Mouse (Mus musculus): ENCODE data around the gene Phykpl. TPM values are rescaled to one million over a fixed set of nuclear protein-coding genes. Genes with fewer than 3 reads are reported as not detected.

Gene Phykpl
- polyA plus RNA-seq, 1 experiment from 2014 or later: 20.6 TPM

DNA sequence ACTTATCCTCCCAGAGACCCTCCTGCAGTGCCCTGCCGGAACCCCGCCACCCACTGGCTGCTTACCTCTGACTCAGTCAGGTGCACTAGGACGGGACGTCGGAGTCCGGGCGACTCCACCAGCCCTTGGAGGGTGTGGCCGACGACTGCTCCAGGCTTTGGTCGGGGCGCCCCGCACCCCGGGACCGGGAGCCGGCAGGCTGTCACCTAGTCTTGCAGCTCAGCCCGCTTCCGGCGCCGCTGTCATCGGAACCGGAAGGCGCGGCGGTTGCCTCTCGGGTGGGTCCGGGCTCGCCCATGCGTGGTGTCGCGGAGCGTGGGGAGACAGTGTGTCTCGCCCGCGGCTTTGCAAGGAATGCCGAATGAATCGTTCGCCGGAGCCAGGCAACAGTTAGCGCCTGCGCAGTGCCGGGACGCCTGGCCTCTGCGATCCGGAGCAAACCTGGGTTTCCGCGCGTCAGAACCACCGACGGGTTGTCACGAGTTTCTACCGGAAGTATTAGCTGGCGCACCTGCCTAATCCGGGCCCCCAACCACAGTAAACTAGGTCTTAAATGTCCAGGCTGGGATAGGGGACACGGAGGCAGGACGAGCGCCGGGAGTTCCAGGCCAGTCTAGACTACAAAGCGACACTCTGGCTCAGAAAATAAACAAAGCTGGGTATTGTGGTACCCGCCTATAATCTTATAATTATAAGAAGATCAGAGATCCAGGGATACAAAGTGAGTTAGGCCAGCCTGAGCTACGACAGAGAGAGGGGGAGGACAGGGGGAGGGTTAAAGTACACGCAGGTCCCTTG is 51.2 kb downstream of the Phykpl start, which contains the start of gene Rmnd5b:
Rmnd5b (minus strand) TSS at position 372 of the 798 bp plus-strand sequence.
- peak within 1 kb of the TSS; percentile 82 for H3K4me2 ChIP-seq
- under 1% methylated on average over 61 of the region's 61 CpGs for WGBS
- peak within 1 kb of the TSS; percentile 74 for H3K4me3 ChIP-seq (replicated peaks)
- H3K9me3 ChIP-seq: no peaks in the 10 kb centered on the region
- peak within 1 kb of the TSS; percentile 82 for H3K27ac ChIP-seq
- no peaks in the 10 kb centered on the region for H3K36me3 ChIP-seq
- peak within 1 kb of the TSS; percentile 69 for H3K9ac ChIP-seq
- ATAC-seq (ENCODE audit: insufficient read depth, low FRiP score, low read depth): peak; percentile 83
- H3K4me1 ChIP-seq: peaks cover 21% of the 10 kb centered on the region; the same call in 1 of the 2 replicates
- no peaks in the 10 kb centered on the region for H3K27me3 ChIP-seq (replicated peaks)

DNA sequence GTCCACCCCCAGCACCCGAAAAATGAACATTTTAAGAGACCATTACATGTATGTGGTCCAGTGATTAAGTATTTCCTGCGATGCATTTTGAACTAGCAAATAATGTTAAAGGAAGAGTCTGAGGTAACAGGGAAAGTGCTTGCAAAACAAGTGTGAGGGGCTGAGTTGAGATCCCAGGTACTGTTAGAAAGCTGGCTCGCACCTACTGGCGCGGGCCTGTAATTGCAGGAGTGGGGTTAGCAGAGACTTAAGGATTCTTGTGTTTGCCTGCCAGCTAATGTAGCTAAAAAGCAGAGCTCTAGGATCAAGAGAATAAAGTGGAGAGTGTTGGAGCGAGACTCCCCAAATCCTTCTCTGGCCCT is 51.7 kb downstream of the Phykpl start:
- Histone ChIP-seq H3K27ac (peak overlapping the region; percentile 82), H3K4me1 (peaks cover 21% of the 10 kb centered on the region; the same call in 1 of the 2 replicates), H3K36me3 (no peaks in the 10 kb centered on the region), H3K9ac (peak overlapping the region; percentile 69), H3K4me3 (replicated peaks) (peak overlapping the region; percentile 74), H3K9me3 (no peaks in the 10 kb centered on the region), H3K4me2 (peak overlapping the region; percentile 82), H3K27me3 (replicated peaks) (no peaks in the 10 kb centered on the region)
- peak; percentile 32; the same call in 1 of the 2 replicates for ATAC-seq (ENCODE audit: insufficient read depth, low FRiP score, low read depth)
- WGBS: 3% methylated on average over 6 of the region's 6 CpGs

- Histone ChIP-seq H3K4me1 (peaks cover 21% of the 10 kb centered on the region; the same call in 1 of the 2 replicates), H3K9me3 (no peaks in the 10 kb centered on the region), H3K4me3 (replicated peaks) (peak overlapping the region; percentile 18), H3K27ac (peak overlapping the region; percentile 66), H3K4me2 (peak overlapping the region; percentile 50), H3K27me3 (replicated peaks) (no peaks in the 10 kb centered on the region), H3K9ac (no peak overlapping the region), H3K36me3 (no peaks in the 10 kb centered on the region)
- no peak for ATAC-seq (ENCODE audit: insufficient read depth, low FRiP score, low read depth)
- 7% methylated on average over 17 of the region's 17 CpGs for WGBS
Measured at GRCm38 (mm10) chr11:51637971-51638414, 53.4 kb downstream of the Phykpl start.

DNA sequence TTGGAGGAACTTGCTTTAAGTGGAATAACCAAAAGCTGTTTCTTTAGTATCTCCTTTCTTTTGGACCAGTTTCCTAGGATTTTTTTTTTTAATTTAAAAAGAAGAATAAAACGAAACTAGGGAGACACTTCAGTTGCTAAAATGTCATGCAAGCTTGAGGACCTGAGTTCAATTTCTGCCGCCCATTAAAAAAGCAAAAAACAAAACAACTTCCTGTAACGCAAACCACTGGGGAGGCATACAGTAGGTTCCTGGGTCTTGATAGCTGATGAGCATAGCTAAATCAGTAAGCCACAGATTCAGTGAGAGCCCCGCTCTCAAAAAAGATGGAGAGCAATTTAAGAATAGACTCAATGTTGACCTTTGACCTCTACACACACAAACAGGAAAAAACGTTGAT is 53.9 kb downstream of the Phykpl start:
- 65% methylated on average over 5 of the region's 5 CpGs for WGBS
- ATAC-seq (ENCODE audit: insufficient read depth, low FRiP score, low read depth): no peak
- H3K4me2 ChIP-seq: peak overlapping the region; percentile 50
- H3K9ac ChIP-seq: no peak overlapping the region
- H3K4me3 ChIP-seq (replicated peaks): no peak overlapping the region
- no peaks in the 10 kb centered on the region for H3K9me3 ChIP-seq
- H3K27me3 ChIP-seq (replicated peaks): no peaks in the 10 kb centered on the region
- peak overlapping the region; percentile 66 for H3K27ac ChIP-seq
- H3K36me3 ChIP-seq: peaks cover under 1% of the 10 kb centered on the region; the same call in 1 of the 2 replicates
- peaks cover 22% of the 10 kb centered on the region; the same call in 1 of the 2 replicates for H3K4me1 ChIP-seq

- no peak for ATAC-seq (ENCODE audit: insufficient read depth, low FRiP score, low read depth)
- Histone ChIP-seq H3K36me3 (peaks cover 5% of the 10 kb centered on the region; the same call in 1 of the 2 replicates), H3K4me3 (replicated peaks) (no peak overlapping the region), H3K27me3 (replicated peaks) (no peaks in the 10 kb centered on the region), H3K4me1 (peaks cover 16% of the 10 kb centered on the region; the same call in 1 of the 2 replicates), H3K9me3 (no peaks in the 10 kb centered on the region), H3K9ac (no peak overlapping the region), H3K4me2 (no peak overlapping the region), H3K27ac (0 out of 2 replicates have a peak overlapping the region, but pooled peaks have one; percentile 16)
- 74% methylated on average over 7 of the region's 7 CpGs for WGBS
Measured at GRCm38 (mm10) chr11:51640748-51641147, 56.2 kb downstream of the Phykpl start.

- H3K4me1 ChIP-seq: peaks cover 13% of the 10 kb centered on the region
- H3K4me2 ChIP-seq: no peak overlapping the region
- H3K27ac ChIP-seq: no peak overlapping the region
- peaks cover 5% of the 10 kb centered on the region; the same call in 1 of the 2 replicates for H3K36me3 ChIP-seq
- H3K9me3 ChIP-seq: no peaks in the 10 kb centered on the region
- no peak overlapping the region for H3K9ac ChIP-seq
- WGBS: 68% methylated on average over 9 of the region's 9 CpGs
- H3K4me3 ChIP-seq (replicated peaks): no peak overlapping the region
- H3K27me3 ChIP-seq (replicated peaks): no peaks in the 10 kb centered on the region
- no peak for ATAC-seq (ENCODE audit: insufficient read depth, low FRiP score, low read depth)
Measured at GRCm38 (mm10) chr11:51643202-51643601, 58.6 kb downstream of the Phykpl start.

- Histone ChIP-seq H3K4me3 (replicated peaks) (no peak overlapping the region), H3K27ac (no peak overlapping the region), H3K9me3 (no peaks in the 10 kb centered on the region), H3K4me1 (peaks cover 12% of the 10 kb centered on the region; the same call in 1 of the 2 replicates), H3K4me2 (no peak overlapping the region), H3K27me3 (replicated peaks) (no peaks in the 10 kb centered on the region), H3K36me3 (peaks cover 5% of the 10 kb centered on the region; the same call in 1 of the 2 replicates), H3K9ac (no peak overlapping the region)
- no peak for ATAC-seq (ENCODE audit: insufficient read depth, low FRiP score, low read depth)
- 51% methylated on average over 15 of the region's 15 CpGs for WGBS
Measured at GRCm38 (mm10) chr11:51643761-51644160, 59.2 kb downstream of the Phykpl start.

DNA sequence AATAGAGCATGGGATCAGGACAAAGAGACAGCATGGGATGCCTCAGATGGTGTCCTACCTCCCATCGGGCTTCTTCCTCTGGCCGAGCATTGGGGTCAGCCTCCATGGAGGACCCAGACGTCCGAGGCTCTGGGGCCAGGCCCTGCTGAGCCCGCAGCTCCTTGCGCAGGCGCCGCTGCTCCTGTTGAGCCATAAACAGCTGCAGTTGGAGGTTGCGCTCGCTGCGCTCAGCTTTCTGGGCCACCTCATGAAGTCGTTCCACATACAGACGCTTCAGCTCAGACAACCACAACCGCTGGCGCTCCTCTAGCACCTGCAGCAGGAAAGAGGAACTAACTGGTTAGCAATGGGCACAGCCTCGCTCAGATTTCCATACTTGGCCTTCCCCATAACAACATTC is 59.7 kb downstream of the Phykpl start:
- H3K4me1 ChIP-seq: peaks cover 13% of the 10 kb centered on the region
- no peaks in the 10 kb centered on the region for H3K9me3 ChIP-seq
- H3K27ac ChIP-seq: no peak overlapping the region
- no peaks in the 10 kb centered on the region for H3K27me3 ChIP-seq (replicated peaks)
- no peak for ATAC-seq (ENCODE audit: insufficient read depth, low FRiP score, low read depth)
- H3K36me3 ChIP-seq: peaks cover 5% of the 10 kb centered on the region; the same call in 1 of the 2 replicates
- no peak overlapping the region for H3K4me2 ChIP-seq
- no peak overlapping the region for H3K4me3 ChIP-seq (replicated peaks)
- no peak overlapping the region for H3K9ac ChIP-seq
- WGBS: 79% methylated on average over 16 of the region's 16 CpGs

GRCm38 (mm10) chr11:51645293-51645692 is 60.7 kb downstream of the Phykpl start:
- H3K27ac ChIP-seq: no peak overlapping the region

GRCm38 (mm10) chr11:51646245-51646644 is 61.7 kb downstream of the Phykpl start:
- Histone ChIP-seq H3K27me3 (replicated peaks) (no peaks in the 10 kb centered on the region), H3K4me3 (replicated peaks) (no peak overlapping the region), H3K36me3 (peaks cover 5% of the 10 kb centered on the region; the same call in 1 of the 2 replicates), H3K27ac (no peak overlapping the region), H3K4me1 (peaks cover 26% of the 10 kb centered on the region), H3K4me2 (no peak overlapping the region), H3K9ac (no peak overlapping the region), H3K9me3 (no peaks in the 10 kb centered on the region)
- ATAC-seq (ENCODE audit: insufficient read depth, low FRiP score, low read depth): no peak
- 75% methylated on average over 7 of the region's 7 CpGs for WGBS

More at GRCm38 (mm10) chr11:51645293-51645692, 60.7 kb downstream of the Phykpl start:
- no peak overlapping the region for H3K9ac ChIP-seq
- peaks cover 24% of the 10 kb centered on the region for H3K4me1 ChIP-seq
- no peak overlapping the region for H3K4me3 ChIP-seq (replicated peaks)
- peaks cover 5% of the 10 kb centered on the region; the same call in 1 of the 2 replicates for H3K36me3 ChIP-seq
- H3K9me3 ChIP-seq: no peaks in the 10 kb centered on the region
- WGBS: 80% methylated on average over 13 of the region's 13 CpGs
- no peak overlapping the region; the same call in 1 of the 2 replicates for H3K4me2 ChIP-seq
- H3K27me3 ChIP-seq (replicated peaks): no peaks in the 10 kb centered on the region
- ATAC-seq (ENCODE audit: insufficient read depth, low FRiP score, low read depth): no peak

DNA sequence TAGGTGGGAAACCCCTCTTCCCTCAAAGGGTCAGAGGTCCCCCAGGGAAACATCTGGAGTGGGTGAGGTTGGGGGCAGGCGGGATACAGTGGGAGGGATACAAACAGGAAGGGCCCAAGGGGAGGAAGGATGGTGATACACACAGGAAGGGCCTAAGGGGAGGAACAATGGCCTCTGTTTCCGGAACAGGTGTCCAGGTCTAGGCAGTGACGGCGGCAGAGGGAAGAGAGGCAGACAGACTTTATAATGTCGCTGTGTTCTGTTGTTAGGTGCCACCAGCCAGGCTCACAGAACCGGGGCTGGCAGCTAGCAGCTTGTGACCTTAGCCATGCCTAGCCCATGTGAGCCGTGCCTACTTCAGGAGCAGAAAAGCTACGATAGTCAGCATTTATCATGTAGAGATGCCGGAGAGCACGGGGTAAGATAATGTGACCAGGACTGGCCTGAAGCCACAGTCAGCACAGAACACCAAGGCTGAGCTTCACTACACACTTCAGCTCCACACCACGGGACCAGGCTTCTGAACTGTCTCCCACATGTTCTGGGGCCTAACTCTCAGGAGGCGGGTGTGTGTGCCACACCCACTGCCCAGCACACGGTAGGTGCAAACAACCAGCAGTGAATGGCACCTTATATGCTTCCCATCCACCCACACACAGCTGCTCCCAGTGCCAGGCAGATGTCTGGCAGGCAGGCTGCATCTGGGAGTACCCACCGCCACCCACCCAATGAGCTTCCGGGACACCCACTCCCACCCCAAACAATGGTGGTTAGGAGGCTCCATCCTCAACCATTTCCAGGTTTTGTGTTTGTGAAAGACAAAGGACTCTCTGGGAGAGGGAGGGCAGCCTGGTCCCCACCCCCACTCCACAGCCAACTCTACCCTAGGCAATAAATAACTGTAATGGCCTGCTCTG is 62.5 kb downstream of the Phykpl start:
- 55% methylated on average over 15 of the region's 15 CpGs for WGBS
- no peaks in the 10 kb centered on the region for H3K9me3 ChIP-seq
- peaks cover 5% of the 10 kb centered on the region; the same call in 1 of the 2 replicates for H3K36me3 ChIP-seq
- H3K4me3 ChIP-seq (replicated peaks): no peak overlapping the region
- ATAC-seq (ENCODE audit: insufficient read depth, low FRiP score, low read depth): no peak
- H3K27ac ChIP-seq: peak overlapping the region; percentile 68; the same call in 1 of the 2 replicates
- H3K4me2 ChIP-seq: no peak overlapping the region
- H3K27me3 ChIP-seq (replicated peaks): no peaks in the 10 kb centered on the region
- no peak overlapping the region for H3K9ac ChIP-seq
- peaks cover 26% of the 10 kb centered on the region for H3K4me1 ChIP-seq

Measured in stomach, embryonic 15.5 days (tissue).